Mouse (Mus musculus): Measurements from ENCODE around the gene Sppl3.

Sppl3 gene

DNA sequence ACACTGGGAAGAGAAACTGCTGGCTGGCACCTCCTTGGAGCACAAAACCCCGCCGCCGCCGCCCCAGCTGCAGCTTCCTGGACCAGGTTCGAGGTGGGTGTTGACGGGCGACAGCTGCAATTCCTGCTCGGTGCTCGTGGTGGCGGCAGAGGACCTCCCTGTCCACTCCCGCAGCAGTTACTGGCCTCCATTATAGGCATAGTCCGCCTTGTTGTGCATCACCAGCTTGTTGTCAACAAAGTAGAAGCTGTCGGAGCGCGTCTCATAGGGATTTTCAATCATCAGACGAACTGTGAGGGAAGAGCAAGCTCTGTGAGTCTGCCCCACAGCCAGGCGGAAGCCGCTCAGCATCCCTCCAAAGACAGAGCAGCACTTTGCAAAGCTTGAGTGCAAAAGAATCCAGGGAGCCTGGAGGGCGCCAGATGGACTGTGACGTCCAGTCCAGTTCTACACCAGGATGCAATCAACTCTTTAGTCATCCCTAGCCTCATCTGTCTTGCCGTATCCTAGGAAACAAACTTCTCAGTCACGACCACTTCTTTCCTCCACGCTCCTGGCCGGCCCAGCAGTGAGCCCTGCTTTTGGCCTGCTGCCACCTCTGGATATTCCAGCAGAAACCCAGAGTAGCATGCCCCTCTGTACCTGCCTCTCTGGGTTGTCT is 114.4 kb downstream of the Sppl3 start:
- no peak for DNase-seq (ENCODE audit: low read depth, low spot score)

DNA sequence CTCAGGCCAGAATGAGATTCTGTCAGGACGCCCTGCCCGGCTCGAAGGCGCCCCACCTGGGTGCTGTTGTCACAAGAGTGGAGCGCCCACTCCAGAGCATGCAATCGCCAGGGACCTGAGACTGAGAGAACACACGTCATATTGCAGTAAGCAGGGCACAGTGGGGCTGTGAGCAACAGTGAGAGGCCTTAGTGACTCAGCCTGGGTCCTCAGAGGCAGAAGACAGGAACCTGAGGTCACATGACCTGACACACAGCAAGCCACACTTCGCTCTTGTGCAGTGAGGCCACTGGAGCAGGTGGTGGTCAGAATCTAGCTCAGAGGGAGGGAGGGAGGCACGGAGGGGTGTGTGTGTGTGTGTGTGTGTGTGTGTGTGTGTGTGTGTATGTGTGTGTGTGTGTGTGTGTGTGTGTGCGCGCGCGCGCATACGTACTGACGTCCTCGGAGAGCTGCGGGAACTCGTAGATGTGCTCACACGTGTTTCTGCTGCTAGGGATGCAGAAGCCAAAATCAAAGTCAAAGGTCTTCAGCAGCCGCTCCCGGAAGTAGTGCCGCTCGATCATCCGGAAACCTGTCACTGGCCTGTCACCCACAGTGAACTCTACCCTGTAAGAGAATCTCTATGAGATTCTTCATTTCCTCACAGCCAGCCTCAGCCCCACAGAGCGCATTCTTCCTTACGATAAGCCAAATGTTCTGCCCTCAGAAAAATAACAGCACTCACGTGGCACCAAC is 115.8 kb downstream of the Sppl3 start:
- DNase-seq (ENCODE audit: low read depth, low spot score), result no peak

GRCm38 (mm10) chr5:115127421-115128179 is 116.7 kb downstream of the Sppl3 start:
- DNase-seq (ENCODE audit: low read depth, low spot score), result no peak

- DNase-seq (ENCODE audit: low read depth, low spot score), result no peak
These were observed 118.4 kb downstream of the Sppl3 start for GRCm38 (mm10) chr5:115129328-115129727.

GRCm38 (mm10) chr5:115132465-115132864 is 121.5 kb downstream of the Sppl3 start:
- DNase-seq (ENCODE audit: low read depth, low spot score), result no peak

- DNase-seq (ENCODE audit: low read depth, low spot score), result no peak
These were observed 122.6 kb downstream of the Sppl3 start for GRCm38 (mm10) chr5:115133358-115134066.

DNA sequence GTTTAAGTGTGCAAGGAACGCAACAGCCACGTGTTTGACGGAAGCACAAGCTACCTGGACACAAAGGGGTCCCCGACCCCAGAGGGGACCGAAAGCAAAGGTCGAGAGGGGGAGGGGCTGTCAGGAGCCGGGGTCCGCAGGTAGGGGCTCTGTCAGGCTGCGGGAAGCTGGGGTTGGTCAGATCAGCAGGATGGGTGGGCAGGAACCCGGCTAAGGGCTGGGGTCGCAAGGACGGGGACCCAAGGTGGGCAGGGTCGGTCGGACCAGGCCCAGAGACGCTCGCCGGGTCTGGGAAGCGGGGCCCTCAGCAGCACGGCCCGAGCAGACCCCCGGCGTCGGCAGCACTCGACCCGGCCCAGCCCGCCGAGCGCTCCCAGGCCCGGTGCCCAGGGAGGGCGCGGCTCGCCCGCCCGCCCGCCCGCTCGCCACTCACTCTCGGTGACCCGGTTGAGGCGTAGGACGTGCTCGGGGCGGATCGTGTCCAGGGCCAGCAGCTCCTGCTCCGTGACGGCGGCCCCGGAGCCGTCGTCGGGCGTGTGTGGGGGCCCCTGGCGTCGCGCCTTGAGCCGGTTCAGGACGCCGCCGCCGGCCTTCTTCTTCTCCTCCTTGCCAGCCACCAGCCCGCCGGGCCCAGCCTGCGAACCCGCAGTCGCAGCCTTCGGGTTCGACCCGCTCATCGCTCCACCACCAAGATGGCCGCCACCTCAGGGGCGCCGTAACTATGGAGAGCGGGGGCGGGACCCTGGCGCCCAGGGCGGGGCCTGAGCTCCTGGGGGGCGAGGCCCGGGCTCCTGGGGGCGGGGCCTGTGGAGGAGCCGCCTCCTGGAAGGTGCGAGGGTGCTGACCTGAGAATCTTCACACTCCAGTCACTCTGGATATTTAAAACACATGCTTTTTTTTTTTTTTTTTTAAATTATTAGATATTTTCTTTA is 123.6 kb downstream of the Sppl3 start, which contains the start of gene Unc119b:
Gene Unc119b, minus strand, starts transcription at position 742 of the 932 bp plus-strand sequence.
- DNase-seq (ENCODE audit: low read depth, low spot score), result peak; percentile 76

GRCm38 (mm10) chr5:115139124-115139523 is 128.2 kb downstream of the Sppl3 start:
- DNase-seq (ENCODE audit: low read depth, low spot score), result no peak

- no peak for DNase-seq (ENCODE audit: low read depth, low spot score)
These were observed 129.8 kb downstream of the Sppl3 start for GRCm38 (mm10) chr5:115140726-115141125.

DNA sequence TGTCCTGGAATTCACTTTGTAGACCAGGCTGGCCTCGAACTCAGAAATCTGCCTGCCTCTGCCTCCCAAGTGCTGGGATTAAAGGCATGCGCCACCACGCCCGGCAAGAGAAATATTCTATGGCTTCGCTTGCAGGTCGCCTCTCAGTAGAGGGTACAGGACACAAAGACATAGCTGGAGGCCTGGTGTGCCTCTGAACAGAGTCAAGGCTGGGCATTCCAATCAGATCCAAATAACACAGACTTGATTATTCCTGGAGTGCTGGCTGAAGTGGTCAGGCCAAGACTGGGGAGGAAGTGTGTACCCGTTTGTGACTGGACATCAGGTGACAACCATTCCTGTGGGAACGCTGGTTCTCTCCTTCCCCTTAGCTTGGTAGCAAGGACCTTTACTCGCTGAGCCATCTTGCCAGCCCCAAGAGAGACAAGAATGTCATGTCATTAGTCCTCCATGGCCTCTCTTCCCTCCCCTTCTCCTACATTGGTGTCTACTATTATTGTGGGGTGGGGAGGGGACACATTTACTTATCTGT is 131.3 kb downstream of the Sppl3 start:
- no peak for DNase-seq (ENCODE audit: low read depth, low spot score)

GRCm38 (mm10) chr5:115143552-115143951 is 132.6 kb downstream of the Sppl3 start:
- no peak for DNase-seq (ENCODE audit: low read depth, low spot score)

- DNase-seq (ENCODE audit: low read depth, low spot score), result no peak
These were observed 133.5 kb downstream of the Sppl3 start for GRCm38 (mm10) chr5:115144471-115144870.

GRCm38 (mm10) chr5:115145253-115145968 is 134.5 kb downstream of the Sppl3 start:
- no peak for DNase-seq (ENCODE audit: low read depth, low spot score)

GRCm38 (mm10) chr5:115145976-115146746 is 135.2 kb downstream of the Sppl3 start:
- no peak for DNase-seq (ENCODE audit: low read depth, low spot score)

DNA sequence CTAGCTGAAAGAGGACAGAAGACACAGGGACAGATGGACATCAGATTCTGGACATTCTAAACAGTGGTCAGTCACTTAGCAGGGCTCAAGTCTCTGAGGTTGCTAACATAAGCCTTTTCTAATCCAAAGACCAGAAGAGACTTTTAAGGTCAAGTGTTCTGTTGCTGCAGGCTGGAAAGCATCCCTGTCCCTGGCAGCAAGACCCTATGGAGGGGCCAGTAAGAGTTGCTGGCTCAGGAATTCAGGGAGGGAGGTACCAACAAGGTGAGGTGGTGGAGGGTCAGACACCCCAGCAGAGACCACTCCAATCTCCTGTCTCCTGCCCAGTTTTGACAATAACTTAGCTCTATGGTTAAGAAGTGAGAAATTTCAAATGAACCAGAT is 135.8 kb downstream of the Sppl3 start:
- no peak for DNase-seq (ENCODE audit: low read depth, low spot score)

GRCm38 (mm10) chr5:115147388-115147787 is 136.5 kb downstream of the Sppl3 start:
- DNase-seq (ENCODE audit: low read depth, low spot score), result no peak

DNA sequence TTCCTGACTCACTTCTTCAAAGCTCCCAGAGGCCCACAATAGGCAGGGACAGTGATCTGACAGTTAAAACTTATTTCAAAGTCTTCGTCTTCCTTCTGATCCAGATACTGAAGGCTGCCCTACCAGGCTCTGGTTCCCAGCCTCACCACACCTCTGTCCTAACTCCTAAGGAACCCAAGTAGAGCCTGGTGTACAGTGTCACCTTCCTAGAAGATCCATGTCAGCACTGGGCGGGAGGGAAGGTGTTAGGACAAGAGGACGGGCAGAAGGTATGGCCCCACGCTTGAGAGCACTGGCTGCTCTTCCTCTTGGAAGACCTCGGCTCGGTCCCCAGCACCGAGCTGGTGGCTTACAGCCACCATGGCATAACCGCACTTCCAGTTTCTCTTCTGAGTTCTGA is 137.4 kb downstream of the Sppl3 start:
- DNase-seq (ENCODE audit: low read depth, low spot score), result no peak
